Mouse (Mus musculus): ENCODE measurements at regions not wholly inside any gene's neighbourhood (a gene's known extent, or its start where the extent isn't known, plus 50 kb on each side); places are given as distances from the start of the nearest gene placed in this dataset.
A peak's percentile ranks its signal among the peaks of the same experiment; 100 is the strongest.

DNA sequence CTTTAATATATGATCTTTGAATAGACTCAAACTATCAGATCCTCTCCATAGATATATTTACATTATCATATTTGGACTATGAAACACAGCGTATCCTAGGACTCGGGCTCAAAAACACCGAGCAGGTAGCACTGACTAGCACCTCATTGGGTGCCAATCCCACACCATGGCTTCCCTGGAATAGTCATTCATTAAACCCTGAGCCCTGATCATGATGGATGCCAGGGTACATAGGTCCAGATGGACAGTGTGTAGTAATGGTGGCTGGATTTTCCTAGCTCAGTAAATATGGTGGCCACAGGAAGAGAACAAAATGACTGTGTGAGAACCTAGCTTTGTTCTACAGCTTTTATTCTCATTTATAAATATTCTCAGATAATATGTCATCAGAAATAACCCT is 390.1 kb upstream of the Nr2f2 start:
- no peak for DNase-seq (ENCODE audit: low spot score)

DNA sequence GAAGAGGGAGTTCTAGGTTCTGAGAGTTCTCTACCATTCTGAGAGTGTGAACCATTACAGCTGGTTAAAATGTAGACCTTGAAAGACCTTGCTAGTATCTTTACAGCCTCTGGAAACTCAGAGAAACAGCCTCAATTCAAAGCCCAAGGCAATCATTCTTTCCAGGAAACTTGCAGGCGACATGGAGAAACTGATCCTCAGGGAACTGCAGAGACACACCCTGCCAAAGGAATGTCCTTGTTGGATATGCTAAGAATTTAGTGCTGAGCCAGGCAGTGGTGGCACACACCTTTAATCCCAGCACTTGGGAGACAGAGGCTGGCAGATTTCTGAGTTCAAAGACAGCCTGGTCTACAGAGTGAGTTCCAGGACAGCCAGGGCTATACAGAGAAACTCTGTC is 388.3 kb upstream of the Nr2f2 start:
- no peak for DNase-seq (ENCODE audit: low spot score)

DNA sequence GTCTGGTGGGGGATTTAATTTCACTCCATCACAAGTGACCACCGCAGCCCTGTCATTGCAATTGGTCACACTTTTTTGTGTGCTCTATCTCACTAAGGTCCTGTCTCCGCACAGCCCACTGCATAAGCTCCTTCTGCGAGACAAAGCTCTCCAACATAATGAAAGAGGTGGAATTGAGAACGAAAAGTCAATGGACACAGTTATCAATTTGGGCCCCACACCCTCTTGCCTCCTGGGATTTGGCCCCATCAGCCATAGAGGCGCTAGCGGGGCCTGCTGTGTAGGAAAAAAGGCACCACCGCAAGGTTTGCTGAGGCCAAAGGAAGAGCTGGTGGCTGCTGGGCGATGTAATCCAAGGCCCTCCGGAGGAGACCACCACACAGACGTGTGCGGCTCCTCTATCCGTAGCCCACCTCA is 386.3 kb upstream of the Nr2f2 start:
- DNase-seq (ENCODE audit: low spot score) = peak; percentile 68

DNA sequence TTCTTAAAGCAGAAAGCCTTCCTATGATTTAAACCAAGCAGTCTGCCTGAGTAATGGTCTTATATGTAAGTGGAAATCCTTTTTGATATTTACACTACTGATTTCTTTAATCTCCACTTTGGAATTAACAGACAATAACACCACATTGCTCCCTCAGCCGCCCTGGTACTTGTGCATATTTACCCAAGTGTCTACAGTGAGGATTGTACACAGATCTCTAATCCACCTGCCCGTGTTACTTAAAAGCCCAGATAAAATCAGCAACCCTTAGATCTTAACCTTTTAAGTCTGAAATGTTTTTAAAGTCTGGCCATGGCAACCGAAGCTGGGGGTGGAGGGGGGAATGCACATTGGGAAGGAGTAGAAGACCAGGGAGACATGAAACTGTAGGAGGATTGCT is 382.3 kb upstream of the Nr2f2 start:
- DNase-seq (ENCODE audit: low spot score) = no peak

DNA sequence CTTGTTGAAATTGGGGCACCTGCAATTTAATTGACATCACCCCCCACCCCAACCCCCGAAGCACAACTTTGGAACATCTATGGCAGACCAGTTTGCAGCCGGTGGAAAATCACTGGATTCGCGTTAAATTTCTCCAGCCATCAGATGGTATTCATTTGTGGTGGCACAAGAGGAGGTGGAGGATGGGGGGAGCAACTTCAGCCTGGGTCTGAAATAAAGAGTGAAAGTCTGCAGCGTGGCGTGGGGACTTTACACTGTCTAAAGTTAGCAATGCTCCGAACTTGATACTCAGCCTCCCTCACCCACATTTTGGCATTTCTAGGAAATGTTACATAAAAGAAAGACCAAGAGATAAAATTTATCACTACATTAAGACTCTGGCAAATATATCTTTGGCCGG is 381.8 kb upstream of the Nr2f2 start:
- DNase-seq (ENCODE audit: low spot score) = peak; percentile 17

DNA sequence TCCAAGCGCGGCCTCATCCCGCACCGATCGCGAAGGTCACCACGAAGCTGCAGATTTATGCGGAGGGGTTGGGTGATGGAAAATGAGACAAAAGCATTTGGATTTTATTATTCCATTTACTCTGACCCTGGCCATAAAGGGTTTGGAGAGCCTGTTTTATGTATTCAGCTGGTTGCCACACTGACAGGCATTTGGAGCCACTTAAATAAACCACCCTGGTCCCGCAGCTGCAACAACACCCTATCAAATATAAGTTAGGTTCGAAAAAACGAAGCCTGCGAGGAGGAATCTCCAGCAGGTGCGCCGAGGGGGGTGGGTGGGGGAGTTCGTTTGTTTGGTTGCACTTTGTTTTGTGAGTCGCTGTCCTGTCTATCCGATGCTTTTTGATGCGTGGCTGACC is 377.8 kb upstream of the Nr2f2 start:
- peak; percentile 57 for DNase-seq (ENCODE audit: low spot score)

DNA sequence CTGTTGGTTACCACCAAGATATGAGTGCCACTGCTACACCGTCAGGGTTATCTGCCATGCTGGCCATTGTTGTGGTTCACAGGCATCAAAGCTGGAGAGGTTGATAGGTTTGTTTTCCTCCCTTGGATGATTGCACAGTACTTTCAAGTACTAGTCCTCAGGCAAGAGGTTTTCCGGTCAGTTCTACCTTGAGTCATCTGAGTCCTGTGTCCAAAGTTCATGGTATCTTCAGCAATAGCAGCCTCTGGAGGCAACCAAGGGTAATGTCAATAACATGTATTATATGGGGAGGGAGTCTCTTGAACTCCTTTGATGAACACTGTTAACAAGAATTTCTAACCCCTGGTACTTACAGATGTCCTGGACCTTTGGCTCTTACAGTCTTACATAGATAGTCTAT is 369.1 kb upstream of the Nr2f2 start:
- no peak for DNase-seq (ENCODE audit: low spot score)

DNA sequence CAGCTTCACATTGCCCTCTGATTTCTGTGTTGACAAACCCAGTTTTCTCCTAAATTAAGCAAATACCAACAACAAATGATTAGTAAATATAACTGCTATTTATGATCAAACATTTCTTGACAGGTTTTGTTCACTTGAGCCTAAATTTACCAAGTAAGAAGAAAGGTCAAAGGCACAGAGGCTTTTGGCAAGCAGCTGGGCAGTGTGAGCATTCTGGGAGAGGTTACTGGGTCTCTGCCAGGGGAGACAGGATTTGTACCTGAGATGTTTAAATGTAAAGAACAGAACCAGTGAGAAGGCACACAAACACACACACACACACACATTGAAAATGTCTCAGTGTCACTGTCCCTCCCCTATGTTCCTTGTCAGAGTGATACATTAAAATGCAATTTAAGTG is 367.0 kb upstream of the Nr2f2 start:
- DNase-seq (ENCODE audit: low spot score) = no peak

DNA sequence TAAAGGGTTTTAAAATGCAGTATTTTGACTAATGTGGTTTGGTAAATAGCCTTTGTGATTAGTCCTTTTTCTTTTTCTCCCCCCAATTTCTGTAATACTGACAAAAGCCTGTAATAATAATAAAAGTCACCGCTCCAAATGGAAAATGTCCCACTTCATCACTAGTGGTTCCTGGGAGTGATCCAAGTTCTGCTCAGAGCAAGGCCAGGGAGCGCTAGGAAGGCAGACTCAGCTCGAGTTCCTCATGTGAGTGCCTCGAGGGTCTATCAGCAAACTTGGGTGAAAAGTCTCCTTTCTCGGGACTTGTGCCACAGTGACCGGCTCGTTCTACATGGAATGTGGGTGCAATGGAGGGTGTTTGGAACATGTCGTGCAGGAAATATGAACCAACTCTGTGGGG is 363.4 kb upstream of the Nr2f2 start:
- no peak for DNase-seq (ENCODE audit: low spot score)

DNA sequence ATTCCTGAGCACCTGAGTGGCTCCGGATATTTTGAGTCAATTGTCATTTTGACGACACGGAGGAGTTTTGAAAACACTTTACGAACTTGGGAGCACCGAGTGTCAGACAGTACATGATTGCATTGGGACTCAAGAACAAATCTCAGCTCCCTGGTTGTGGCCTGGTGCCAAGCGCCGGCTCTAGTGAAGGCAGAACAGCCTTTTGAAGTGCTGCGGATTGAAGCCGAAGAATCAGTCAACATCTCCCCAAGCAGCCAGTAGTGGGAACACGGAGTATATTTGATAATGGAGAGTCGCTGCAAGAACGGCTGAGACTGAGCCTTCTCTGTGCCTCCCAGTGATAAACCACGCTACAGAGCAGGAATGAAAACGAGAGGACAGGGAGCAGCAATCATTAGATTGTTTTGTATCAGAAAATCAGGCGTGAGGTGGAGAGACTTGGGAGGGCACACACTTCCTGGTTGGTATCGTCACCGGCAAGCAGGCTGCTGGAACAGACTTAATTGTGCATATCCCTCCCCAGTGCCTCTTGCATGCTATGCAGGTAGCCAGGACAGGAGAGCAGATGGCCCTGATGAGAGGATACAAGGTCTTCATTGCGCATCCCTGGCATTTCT is 351.7 kb upstream of the Nr2f2 start:
- no peak for DNase-seq (ENCODE audit: low spot score)

DNA sequence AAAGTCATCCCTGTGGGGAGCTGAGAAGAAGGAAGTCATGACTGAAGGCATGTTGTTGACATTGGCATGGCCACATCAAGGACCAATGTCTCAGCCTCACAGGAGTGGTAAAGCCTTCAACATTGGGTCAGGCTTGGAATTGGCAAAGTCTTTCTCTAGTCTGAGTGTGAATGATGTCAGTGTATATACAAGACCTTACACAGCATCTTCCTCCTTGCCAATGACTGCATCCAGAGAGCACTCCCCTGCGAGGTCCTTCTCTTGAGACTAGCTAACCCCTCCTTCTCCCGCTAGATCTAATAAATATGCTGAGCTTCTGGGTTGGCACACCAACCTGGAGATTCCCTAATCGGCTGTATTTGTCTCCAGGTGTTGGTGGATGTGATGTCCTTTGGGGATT is 351.1 kb upstream of the Nr2f2 start:
- DNase-seq (ENCODE audit: low spot score) = no peak

DNA sequence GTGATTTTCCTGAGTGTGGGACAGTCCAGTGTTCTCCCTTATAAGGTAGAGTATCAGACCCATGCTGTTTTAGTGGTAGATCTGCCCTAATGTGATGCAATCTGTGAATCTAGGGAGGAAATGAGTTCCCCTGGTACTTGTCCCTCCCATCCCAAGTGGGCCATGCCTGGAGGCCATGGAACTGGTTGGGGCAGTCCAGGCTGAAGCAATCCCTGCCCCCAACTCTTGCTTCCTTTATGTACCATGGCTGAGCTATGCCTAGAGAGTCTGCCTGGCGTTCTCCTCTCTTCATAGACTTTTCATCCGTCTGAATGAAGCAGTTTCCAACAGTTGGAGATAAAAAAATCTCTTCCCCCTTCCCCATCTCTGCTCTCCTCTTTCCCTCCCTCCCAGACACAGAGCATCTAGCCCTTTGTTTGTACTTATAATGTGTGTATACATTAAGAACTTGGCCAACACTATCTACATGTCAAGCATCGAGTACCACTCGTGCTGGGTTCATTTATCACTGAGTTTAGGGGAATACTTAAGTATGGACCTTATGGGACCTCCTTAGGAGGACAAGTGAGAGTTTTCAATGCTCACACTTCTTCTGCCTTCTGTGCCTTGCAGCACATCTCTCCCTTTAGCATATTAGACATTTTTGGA is 350.4 kb upstream of the Nr2f2 start:
- no peak for DNase-seq (ENCODE audit: low spot score)

DNA sequence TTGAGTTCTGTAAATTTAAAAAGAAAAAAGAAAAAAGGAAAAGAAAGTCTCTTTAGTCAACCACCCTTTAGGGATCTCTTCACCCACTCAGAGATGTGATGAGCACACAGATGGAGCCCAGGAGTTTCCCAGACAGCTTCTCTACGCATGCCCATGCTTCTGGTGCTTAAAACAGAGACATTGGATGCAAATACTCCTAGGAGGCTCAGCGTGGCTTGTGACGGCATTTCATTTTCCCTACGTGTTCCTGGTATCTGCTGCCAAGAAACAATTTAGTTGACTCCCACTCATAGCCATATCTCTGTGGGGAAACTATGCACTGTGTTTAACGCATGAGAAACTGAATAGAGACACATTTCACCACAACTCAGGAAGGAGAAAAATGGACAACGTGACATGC is 345.6 kb upstream of the Nr2f2 start:
- DNase-seq (ENCODE audit: low spot score) = no peak

DNA sequence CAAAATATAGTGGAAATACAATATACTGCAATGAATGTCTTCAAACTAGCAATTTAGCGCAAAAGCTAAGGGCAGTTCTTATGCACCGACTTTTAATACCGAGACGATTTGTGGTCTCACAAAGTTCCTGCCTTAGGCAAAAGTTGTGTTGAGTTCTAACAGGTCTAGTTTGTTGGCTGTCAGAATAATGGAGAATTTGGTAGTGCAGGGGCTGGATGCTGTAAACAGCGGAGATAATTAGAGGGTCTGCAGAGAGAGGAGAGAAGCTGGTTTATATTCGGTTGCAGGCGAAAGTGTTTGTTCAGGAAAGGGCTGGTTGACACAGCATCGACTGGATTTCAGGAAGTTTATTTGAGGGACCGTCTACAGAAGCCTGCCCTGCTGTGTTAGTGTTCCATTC is 339.7 kb upstream of the Nr2f2 start:
- DNase-seq (ENCODE audit: low spot score) = no peak

DNA sequence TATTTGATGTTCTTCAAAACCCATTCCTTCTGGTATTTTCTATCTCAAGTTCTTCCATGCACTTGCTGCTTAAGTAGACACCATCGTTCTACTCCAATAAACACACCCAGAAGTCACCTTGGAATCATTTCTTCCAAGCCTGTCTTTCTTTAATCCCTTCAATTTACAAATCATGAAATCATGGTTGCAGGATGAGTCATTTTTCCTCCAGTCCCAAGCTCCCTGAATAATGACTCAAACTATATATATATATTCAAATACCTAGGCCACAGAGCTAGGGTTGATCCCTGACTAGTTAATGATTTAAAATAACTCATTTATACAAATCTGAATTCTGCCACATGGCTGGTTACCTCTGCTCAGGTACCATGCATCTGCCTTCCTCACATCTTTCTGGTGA is 337.2 kb upstream of the Nr2f2 start:
- DNase-seq (ENCODE audit: low spot score) = no peak

DNA sequence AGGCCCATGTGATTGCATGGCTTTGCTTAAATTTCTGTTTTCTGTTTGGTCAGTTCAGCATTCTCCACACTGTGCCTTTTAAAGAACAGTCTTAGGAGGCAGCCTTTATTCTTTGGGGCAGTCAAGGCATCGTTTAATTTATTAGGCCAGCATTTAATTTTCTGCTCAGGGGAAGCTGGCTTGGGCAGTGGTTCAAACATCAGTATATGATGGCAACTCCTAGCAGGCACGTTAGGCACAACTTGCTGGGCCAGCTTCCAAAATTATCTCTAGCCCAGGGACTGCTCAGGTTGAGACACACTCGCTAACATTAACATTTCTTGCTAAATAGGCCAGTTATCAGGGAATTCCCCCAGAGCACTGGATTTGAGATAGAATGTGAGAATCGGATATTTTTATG is 333.9 kb upstream of the Nr2f2 start:
- DNase-seq (ENCODE audit: low spot score) = no peak

DNA sequence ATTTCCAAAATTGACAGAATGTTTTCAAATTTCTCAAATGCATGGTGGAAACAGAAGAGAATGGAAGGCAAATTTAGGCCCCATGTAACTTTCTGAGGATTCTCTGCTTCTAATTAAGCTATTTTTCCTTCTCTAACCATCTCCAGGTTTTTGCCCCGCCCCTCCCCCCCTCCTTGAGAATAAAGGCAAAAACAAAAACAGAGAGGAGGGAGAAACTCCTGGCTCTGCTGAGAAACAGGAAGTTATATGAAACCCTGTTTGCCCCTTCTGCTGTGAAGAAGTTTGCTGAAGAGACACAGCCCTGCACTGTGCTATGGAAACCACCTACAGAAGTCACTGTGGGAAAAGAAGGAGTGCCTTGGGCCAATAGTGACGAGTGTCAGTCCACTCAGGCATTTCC is 332.9 kb upstream of the Nr2f2 start:
- peak; percentile 55 for DNase-seq (ENCODE audit: low spot score)

DNA sequence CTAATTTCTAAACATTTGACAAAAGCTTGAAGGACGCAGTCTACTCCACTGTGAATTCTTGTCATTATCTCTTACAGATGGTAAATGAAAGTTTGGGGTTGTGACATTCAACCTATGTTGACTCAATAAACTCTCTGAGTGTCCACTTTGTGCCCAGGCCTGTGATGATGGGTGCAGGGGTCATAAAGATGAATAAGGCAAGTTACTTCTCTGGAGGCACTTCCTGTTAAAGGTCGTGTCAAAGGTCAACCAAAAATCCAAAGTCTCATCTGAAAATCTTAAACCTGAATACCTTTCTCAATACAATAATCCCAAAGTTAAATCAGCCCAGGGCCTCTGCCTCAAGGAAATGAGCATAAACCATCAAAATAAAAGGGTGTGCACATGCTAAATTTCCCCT is 332.5 kb upstream of the Nr2f2 start:
- DNase-seq (ENCODE audit: low spot score) = peak; percentile 47

DNA sequence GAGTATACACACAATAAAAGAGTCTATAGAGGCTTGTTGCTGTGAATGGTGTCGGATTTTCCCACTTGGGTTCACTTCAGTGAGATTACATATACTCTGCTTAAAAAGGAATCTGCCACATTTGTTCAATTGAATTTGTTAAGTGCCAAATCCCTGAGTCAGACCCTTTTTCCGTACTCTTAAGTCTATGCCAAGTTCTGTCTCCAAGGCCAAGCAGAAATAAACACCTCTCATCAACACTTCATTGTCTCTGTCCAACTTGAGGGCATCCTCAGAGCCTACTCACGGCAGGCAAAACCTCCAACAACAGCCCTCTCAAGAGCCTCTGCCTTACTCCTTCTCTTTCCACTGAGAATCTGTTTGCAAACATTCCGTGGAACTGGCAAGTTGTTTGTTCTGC is 325.6 kb upstream of the Nr2f2 start:
- no peak for DNase-seq (ENCODE audit: low spot score)

DNA sequence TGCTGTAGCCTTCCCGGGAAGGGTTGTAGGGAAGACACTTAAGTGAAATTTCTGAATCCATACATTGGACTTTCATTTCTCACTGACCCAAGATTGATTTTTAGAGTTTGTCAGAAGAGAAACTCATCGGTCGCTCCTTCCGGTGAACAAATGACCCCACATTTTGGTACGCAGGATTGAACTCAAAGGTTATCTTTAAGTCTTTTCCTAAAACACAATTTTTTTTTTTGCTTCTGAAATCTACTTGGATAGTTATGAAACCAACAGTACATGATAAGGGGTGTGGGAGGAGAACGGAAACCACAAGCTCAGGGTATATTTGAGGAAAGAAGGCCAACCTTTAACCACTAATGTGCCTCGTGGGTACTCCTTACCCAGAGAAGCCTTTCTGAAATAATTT is 324.3 kb upstream of the Nr2f2 start:
- DNase-seq (ENCODE audit: low spot score) = no peak

DNA sequence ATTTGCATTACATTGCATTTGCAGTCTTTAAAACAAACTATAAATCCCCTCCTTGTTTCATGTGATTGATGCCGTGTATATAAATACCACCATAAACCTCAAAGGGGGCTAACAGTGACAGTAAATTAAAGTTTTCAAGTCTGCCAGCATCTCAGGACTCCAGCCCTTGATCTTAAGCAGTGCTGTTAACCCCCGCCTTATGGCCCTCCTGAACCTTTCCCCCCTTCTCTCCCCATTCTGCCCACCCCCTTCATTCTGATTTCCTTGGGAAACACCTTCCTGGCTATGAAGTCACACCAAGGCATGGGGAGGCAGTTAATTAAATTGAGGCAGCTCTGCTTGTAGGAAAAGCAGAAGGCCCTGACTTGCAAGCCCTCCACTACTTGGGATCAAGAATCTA is 302.5 kb upstream of the Nr2f2 start:
- peak; percentile 54 for DNase-seq (ENCODE audit: low spot score)

DNA sequence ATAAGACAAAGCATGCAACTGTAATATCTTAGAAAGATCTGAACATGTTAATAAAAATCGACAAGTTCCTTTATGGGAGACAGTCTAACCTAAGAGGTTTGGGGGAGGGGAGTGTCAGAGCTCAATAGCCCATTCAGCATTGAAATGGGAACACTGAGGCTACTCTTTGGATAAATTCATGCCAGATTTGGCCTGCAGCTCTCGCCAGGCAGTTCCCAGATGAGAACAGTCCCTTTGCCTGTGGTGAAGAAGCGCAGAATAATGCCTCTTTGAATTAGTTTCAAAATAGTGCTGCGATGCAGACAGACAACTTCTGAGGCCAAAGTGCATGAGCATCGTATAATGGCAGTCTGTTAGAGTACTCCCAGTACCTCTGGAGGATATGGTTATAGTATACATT is 293.6 kb upstream of the Nr2f2 start:
- DNase-seq (ENCODE audit: low spot score) = peak; percentile 38

DNA sequence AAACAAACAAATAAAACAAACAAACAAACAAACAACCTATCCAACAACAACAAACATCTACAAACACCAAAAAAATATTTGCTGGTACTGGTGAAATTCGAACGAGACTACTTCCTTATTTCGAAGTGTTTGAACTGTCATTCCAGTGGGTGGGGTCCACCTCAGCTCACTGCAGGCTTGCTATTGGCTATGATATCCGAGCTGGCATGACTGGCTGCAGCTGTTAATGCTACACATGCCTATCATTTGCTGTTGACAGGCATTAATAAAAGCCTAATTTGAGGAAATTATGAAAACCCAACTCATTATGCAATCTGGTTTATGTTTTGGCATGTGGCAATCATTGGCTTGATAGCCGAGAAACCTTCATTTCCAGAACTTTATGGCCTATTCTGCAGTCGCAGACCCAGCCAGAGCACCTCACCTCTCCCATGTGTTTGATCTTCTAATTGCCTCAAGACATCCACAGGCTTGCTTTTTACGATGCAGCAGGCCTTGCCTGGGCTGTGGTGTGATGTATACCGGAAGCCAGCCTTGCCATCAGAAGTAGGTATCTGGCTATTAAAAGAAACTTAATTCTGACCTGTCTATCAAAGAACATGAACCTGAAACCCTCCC is 283.3 kb upstream of the Nr2f2 start:
- no peak for DNase-seq (ENCODE audit: low spot score)

DNA sequence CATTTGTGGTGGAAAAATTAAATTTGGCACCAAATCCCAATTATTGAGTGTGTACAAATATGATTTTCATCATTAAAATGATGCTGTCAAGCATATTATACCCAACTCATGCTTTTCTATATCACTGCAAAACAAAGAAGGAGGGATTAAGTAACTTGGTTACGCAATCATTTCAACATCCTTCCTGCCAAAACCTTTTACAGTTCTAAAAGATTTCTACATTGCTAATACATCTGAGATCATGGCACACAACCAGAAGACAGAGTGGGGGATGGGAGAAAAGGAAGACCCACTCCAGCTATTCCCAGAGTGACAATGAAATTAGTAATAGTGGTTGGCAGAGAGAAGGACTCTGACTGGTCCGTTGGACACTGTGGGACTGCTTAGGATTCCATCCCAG is 280.3 kb upstream of the Nr2f2 start:
- no peak for DNase-seq (ENCODE audit: low spot score)

Data from embryo, embryonic 10.5 days (tissue).